Mouse (Mus musculus) neural tube, embryonic 12.5 days (tissue): ENCODE measurements around the gene Tbcd. TPM values are rescaled to one million over a fixed set of nuclear protein-coding genes. Genes with fewer than 3 reads are reported as not detected.

ENCODE experiments used
- ATAC-seq: fragments of 200-750 bp; cut with Nextera tagmentation; 2 replicates; pipeline ENCODE4 v1.8.0; 2017; ENCODE audit warnings: low read depth, mild to moderate bottlenecking, moderate TSS enrichment, moderate library complexity; ENCODE audit not compliant: low FRiP score
- H3K27ac ChIP-seq: fragments of 300-500 bp; sonication (generic); 2 replicates; pipeline ENCODE4 v1.5.1; 2016
- H3K27me3 ChIP-seq: fragments of 300-500 bp; sonication (generic); replicated peaks from 2 replicates; pipeline ENCODE4 v1.6.1; 2016; ENCODE audit warnings: mild to moderate bottlenecking
- H3K36me3 ChIP-seq: fragments of 300-500 bp; sonication (generic); 2 replicates; pipeline ENCODE4 v1.6.1; 2016; ENCODE audit warnings: mild to moderate bottlenecking
- H3K4me1 ChIP-seq: fragments of 300-500 bp; sonication (generic); 2 replicates; pipeline ENCODE4 v1.6.1; 2016
- H3K4me2 ChIP-seq: fragments of 300-500 bp; sonication (generic); replicated peaks from 2 replicates; pipeline ENCODE4 v1.6.1; 2016; ENCODE audit warnings: mild to moderate bottlenecking
- H3K4me3 ChIP-seq: fragments of 300-500 bp; sonication (generic); 2 replicates; pipeline ENCODE4 v1.5.1; 2016
- H3K9ac ChIP-seq: fragments of 300-500 bp; sonication (generic); 2 replicates; pipeline ENCODE4 v1.6.1; 2016; ENCODE audit warnings: mild to moderate bottlenecking
- H3K9me3 ChIP-seq: fragments of 300-500 bp; sonication (generic); 2 replicates; pipeline ENCODE4 v1.6.1; 2016; ENCODE audit warnings: mild to moderate bottlenecking
- WGBS: fragments of 180-500 bp; shearing (Covaris S2); methylation state at CpG from one replicate; pipeline ENCODE4 v1.1.7; 2016; 5-methylcytosine and 5-hydroxymethylcytosine counted together
- polyA plus RNA-seq: library from polyadenylated mRNA; unstranded; fragments of >200 nt; fragmentation: Nextera tagmentation; extraction: Ambion mirVana; gene quantifications from 2 replicates; pipeline ENCODE4 v1.2.1, GENCODE M21; 2016

Gene Tbcd
- polyA plus RNA-seq, 1 experiment from 2014 or later, result 65.3 TPM

GRCm38 (mm10) chr11:121434156-121435155 is 17.3 kb upstream of the Tbcd start, which contains the start of gene Fn3k:
Gene Fn3k, plus strand, starts transcription at chr11:121434913.
- peaks cover 9% of the 10 kb centered on the region; the same call in 1 of the 2 replicates for H3K36me3 ChIP-seq
- no peaks in the 10 kb centered on the region for H3K9me3 ChIP-seq
- H3K9ac ChIP-seq, result peak within 1 kb of the TSS; percentile 47
- peak; percentile 95 for ATAC-seq
- H3K4me3 ChIP-seq, result peak within 1 kb of the TSS; percentile 35
- no peak within 1 kb of the TSS for H3K27ac ChIP-seq
- peaks cover 14% of the 10 kb centered on the region for H3K4me1 ChIP-seq
- H3K4me2 ChIP-seq, result peak within 1 kb of the TSS; percentile 78
- 10% methylated on average over 30 of the region's 30 CpGs for WGBS
- H3K27me3 ChIP-seq, result no peaks in the 10 kb centered on the region

- Histone ChIP-seq H3K36me3 (no peaks in the 10 kb centered on the region), H3K4me2 (no peak overlapping the region), H3K27me3 (no peaks in the 10 kb centered on the region), H3K4me1 (peaks cover 14% of the 10 kb centered on the region), H3K27ac (no peak overlapping the region), H3K9ac (no peak overlapping the region), H3K4me3 (no peak overlapping the region), H3K9me3 (no peaks in the 10 kb centered on the region)
- WGBS, result 82% methylated on average over 5 of the region's 5 CpGs
- no peak for ATAC-seq
Measured at GRCm38 (mm10) chr11:121437236-121437635, 14.5 kb upstream of the Tbcd start.

GRCm38 (mm10) chr11:121439686-121440292 is 12.0 kb upstream of the Tbcd start:
- no peak for ATAC-seq
- Histone ChIP-seq H3K4me1 (peaks cover 5% of the 10 kb centered on the region), H3K4me2 (no peak overlapping the region), H3K4me3 (no peak overlapping the region), H3K9me3 (no peaks in the 10 kb centered on the region), H3K27me3 (no peaks in the 10 kb centered on the region), H3K9ac (no peak overlapping the region), H3K36me3 (no peaks in the 10 kb centered on the region), H3K27ac (no peak overlapping the region)
- WGBS, result 75% methylated on average over 5 of the region's 5 CpGs

- Histone ChIP-seq H3K9ac (no peak overlapping the region), H3K36me3 (no peaks in the 10 kb centered on the region), H3K9me3 (no peaks in the 10 kb centered on the region), H3K4me2 (no peak overlapping the region), H3K27ac (no peak overlapping the region), H3K4me1 (no peaks in the 10 kb centered on the region), H3K27me3 (no peaks in the 10 kb centered on the region), H3K4me3 (no peak overlapping the region)
- 86% methylated on average over 4 of the region's 4 CpGs for WGBS
- ATAC-seq, result no peak
Measured at GRCm38 (mm10) chr11:121441653-121442052, 10.1 kb upstream of the Tbcd start.

- no peak for ATAC-seq
- H3K36me3 ChIP-seq, result no peaks in the 10 kb centered on the region
Measured at GRCm38 (mm10) chr11:121442076-121442475, 9.7 kb upstream of the Tbcd start.

GRCm38 (mm10) chr11:121451216-121451726 is 478 bp upstream of the Tbcd start:
- WGBS, result 18% methylated on average over 9 of the region's 9 CpGs
- Histone ChIP-seq H3K4me3 (peak overlapping the region; percentile 77), H3K27me3 (no peaks in the 10 kb centered on the region), H3K9ac (peak overlapping the region; percentile 72; the same call in 1 of the 2 replicates), H3K4me1 (peaks cover 13% of the 10 kb centered on the region), H3K4me2 (peak overlapping the region; percentile 80), H3K27ac (no peak overlapping the region), H3K36me3 (no peaks in the 10 kb centered on the region), H3K9me3 (no peaks in the 10 kb centered on the region)
- peak; percentile 19 for ATAC-seq

More at GRCm38 (mm10) chr11:121442076-121442475, 9.7 kb upstream of the Tbcd start:
- no peaks in the 10 kb centered on the region for H3K4me1 ChIP-seq
- no peaks in the 10 kb centered on the region for H3K9me3 ChIP-seq
- no peaks in the 10 kb centered on the region for H3K27me3 ChIP-seq
- 78% methylated on average over 2 of the region's 2 CpGs for WGBS
- no peak overlapping the region for H3K4me2 ChIP-seq
- H3K4me3 ChIP-seq, result no peak overlapping the region
- H3K27ac ChIP-seq, result no peak overlapping the region
- no peak overlapping the region for H3K9ac ChIP-seq

GRCm38 (mm10) chr11:121457874-121458273 is 6.1 kb downstream of the Tbcd start:
- WGBS, result 94% methylated on average over 3 of the region's 3 CpGs
- H3K36me3 ChIP-seq, result peaks cover 51% of the 10 kb centered on the region
- 0 out of 2 replicates have a peak, but pooled peaks cover 5% of the 10 kb centered on the region for H3K9me3 ChIP-seq
- no peak overlapping the region for H3K9ac ChIP-seq
- H3K4me3 ChIP-seq, result no peak overlapping the region
- ATAC-seq, result no peak
- no peak overlapping the region for H3K4me2 ChIP-seq
- H3K4me1 ChIP-seq, result peaks cover 4% of the 10 kb centered on the region; the same call in 1 of the 2 replicates
- H3K27ac ChIP-seq, result no peak overlapping the region
- H3K27me3 ChIP-seq, result no peaks in the 10 kb centered on the region

- no peaks in the 10 kb centered on the region for H3K27me3 ChIP-seq
- 92% methylated on average over 6 of the region's 6 CpGs for WGBS
- no peak overlapping the region for H3K9ac ChIP-seq
- no peak overlapping the region for H3K4me3 ChIP-seq
- peaks cover 41% of the 10 kb centered on the region for H3K36me3 ChIP-seq
- no peaks in the 10 kb centered on the region for H3K9me3 ChIP-seq
- H3K27ac ChIP-seq, result no peak overlapping the region
- H3K4me2 ChIP-seq, result no peak overlapping the region
- no peak for ATAC-seq
- H3K4me1 ChIP-seq, result no peaks in the 10 kb centered on the region
Measured at GRCm38 (mm10) chr11:121467408-121467807, 15.7 kb downstream of the Tbcd start.

GRCm38 (mm10) chr11:121474831-121475230 is 23.1 kb downstream of the Tbcd start:
- peaks cover 32% of the 10 kb centered on the region for H3K36me3 ChIP-seq
- no peak overlapping the region for H3K9ac ChIP-seq
- H3K9me3 ChIP-seq, result no peaks in the 10 kb centered on the region
- 88% methylated on average over 3 of the region's 3 CpGs for WGBS
- no peak overlapping the region for H3K4me2 ChIP-seq
- ATAC-seq, result no peak
- H3K27ac ChIP-seq, result no peak overlapping the region
- no peaks in the 10 kb centered on the region for H3K4me1 ChIP-seq
- H3K27me3 ChIP-seq, result no peaks in the 10 kb centered on the region
- no peak overlapping the region for H3K4me3 ChIP-seq

- Histone ChIP-seq H3K4me2 (no peak overlapping the region), H3K4me3 (no peak overlapping the region), H3K4me1 (no peaks in the 10 kb centered on the region), H3K9ac (no peak overlapping the region), H3K9me3 (no peaks in the 10 kb centered on the region), H3K36me3 (peaks cover 29% of the 10 kb centered on the region), H3K27me3 (no peaks in the 10 kb centered on the region), H3K27ac (no peak overlapping the region)
- WGBS, result 39% methylated on average over 9 of the region's 9 CpGs
- ATAC-seq, result no peak
Measured at GRCm38 (mm10) chr11:121475699-121476415, 24.1 kb downstream of the Tbcd start.

- no peak overlapping the region for H3K27ac ChIP-seq
- no peaks in the 10 kb centered on the region for H3K9me3 ChIP-seq
- no peaks in the 10 kb centered on the region for H3K27me3 ChIP-seq
- WGBS, result 94% methylated on average over 15 of the region's 15 CpGs
- H3K4me1 ChIP-seq, result no peaks in the 10 kb centered on the region
- no peak overlapping the region for H3K9ac ChIP-seq
- no peak overlapping the region for H3K4me2 ChIP-seq
- H3K4me3 ChIP-seq, result no peak overlapping the region
- H3K36me3 ChIP-seq, result peaks cover 37% of the 10 kb centered on the region
- no peak for ATAC-seq
Measured at GRCm38 (mm10) chr11:121479476-121480203, 27.9 kb downstream of the Tbcd start.
